Mouse (Mus musculus) testis, adult 2 months (tissue): ENCODE measurements at regions not wholly inside any gene's neighbourhood (a gene's known extent, or its start where the extent isn't known, plus 50 kb on each side); places are given as distances from the start of the nearest gene placed in this dataset.

Experiments
- CTCF ChIP-seq: fragments of 200-500 bp; IDR thresholded peaks from 2 replicates; pipeline ENCODE4 v1.5.1; 2012; ENCODE audit warnings: low read depth, mild to moderate bottlenecking, inconsistent platforms, low read length, moderate library complexity; ENCODE audit not compliant: control insufficient read depth, insufficient read depth, insufficient replicate concordance
- POLR2A ChIP-seq: fragments of 200-500 bp; IDR thresholded peaks from 2 replicates; pipeline ENCODE4 v1.6.1; 2012; ENCODE audit warnings: low read depth, mild to moderate bottlenecking, inconsistent platforms, low read length, moderate library complexity; ENCODE audit not compliant: control insufficient read depth

DNA sequence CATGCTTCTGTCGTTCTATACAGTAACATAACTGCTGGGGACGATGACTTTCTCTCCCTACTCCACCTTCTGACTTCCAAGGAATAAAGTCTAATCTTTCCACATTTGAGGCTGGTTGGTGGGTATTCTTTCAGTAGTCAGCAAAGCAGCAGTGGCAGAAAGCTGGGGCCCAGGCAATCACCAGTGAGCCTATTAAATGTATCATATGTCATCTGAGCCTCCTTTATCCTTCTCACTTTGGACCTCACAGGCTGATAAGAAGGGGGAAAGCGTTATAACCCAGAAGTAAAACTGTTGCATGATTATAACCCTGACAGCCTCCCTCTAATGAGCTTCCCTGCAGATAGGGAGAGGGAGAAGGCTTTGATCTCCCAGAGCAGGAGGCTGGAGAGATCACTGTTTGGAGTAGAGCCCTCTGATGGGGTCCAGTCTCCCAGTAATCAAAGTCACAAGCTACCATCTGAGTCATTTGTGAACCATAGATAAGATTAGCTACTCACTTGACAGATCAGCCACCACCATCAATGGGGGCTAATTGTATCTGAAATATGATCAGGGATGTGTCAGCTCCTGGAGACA, 241.7 kb upstream of the Nt5c1b start:
- TF ChIP-seq CTCF: no peak
- TF ChIP-seq POLR2A: no peak
